Mouse (Mus musculus) midbrain, embryonic 14.5 days (tissue): ENCODE measurements around the gene Mark3. TPM values are rescaled to one million over a fixed set of nuclear protein-coding genes. Genes with fewer than 3 reads are reported as not detected.
A peak's percentile ranks its signal among the peaks of the same experiment; 100 is the strongest.

Experiments used
- ATAC-seq: fragments of 200-750 bp; cut with Nextera tagmentation; 2 replicates; pipeline ENCODE4 v1.8.0; 2017; ENCODE audit warnings: moderate number of reproducible peaks, moderate library complexity; ENCODE audit not compliant: low FRiP score, low TSS enrichment
- DNase-seq: peaks from one replicate; pipeline ENCODE4 v3.0.0-alpha.2; 2015
- H3K27ac ChIP-seq: fragments of 300-500 bp; sonication (generic); replicated peaks from 2 replicates; pipeline ENCODE4 v1.5.1; 2014; ENCODE audit warnings: mild to moderate bottlenecking, low read depth, low read length, moderate library complexity
- H3K27me3 ChIP-seq: fragments of 300-500 bp; sonication (generic); 2 replicates; pipeline ENCODE4 v1.6.1; 2014; ENCODE audit warnings: low read length, control low read depth, mixed read lengths; ENCODE audit not compliant: control insufficient read depth, insufficient read depth
- H3K36me3 ChIP-seq: fragments of 300-500 bp; sonication (generic); 2 replicates; pipeline ENCODE4 v1.6.1; 2014; ENCODE audit warnings: low read length, control low read depth; ENCODE audit not compliant: control insufficient read depth, insufficient read depth
- H3K4me1 ChIP-seq: fragments of 300-500 bp; sonication (generic); 2 replicates; pipeline ENCODE4 v1.6.1; 2014; ENCODE audit warnings: mild to moderate bottlenecking, antibody characterized with exemption, low read length, control low read depth; ENCODE audit not compliant: control insufficient read depth, insufficient read depth
- H3K4me2 ChIP-seq: fragments of 300-500 bp; sonication (generic); 2 replicates; pipeline ENCODE4 v1.6.1; 2014; ENCODE audit warnings: mild to moderate bottlenecking, low read length, moderate library complexity
- H3K4me3 ChIP-seq: fragments of 300-500 bp; sonication (generic); replicated peaks from 2 replicates; pipeline ENCODE4 v1.5.1; 2014; ENCODE audit warnings: low read depth, low read length
- H3K9ac ChIP-seq: fragments of 300-500 bp; sonication (generic); replicated peaks from 2 replicates; pipeline ENCODE4 v1.6.1; 2014; ENCODE audit warnings: mild to moderate bottlenecking, low read length, moderate library complexity
- H3K9me3 ChIP-seq: fragments of 300-500 bp; sonication (generic); 2 replicates; pipeline ENCODE4 v1.6.1; 2016; ENCODE audit warnings: low read length, control low read depth, mixed read lengths; ENCODE audit not compliant: control insufficient read depth
- WGBS: fragments of 180-500 bp; shearing (Covaris S2); extraction: QIAGEN DNeasy Blood & Tissue Kit; methylation state at CpG from one replicate; pipeline ENCODE4 v1.1.7; 2014; 5-methylcytosine and 5-hydroxymethylcytosine counted together
- polyA plus RNA-seq: library from polyadenylated mRNA; unstranded; fragments of >200 nt; fragmentation: Nextera tagmentation; extraction: Ambion mirVana; gene quantifications from 2 replicates; pipeline ENCODE4 v1.2.1, GENCODE M21; 2014

The Mark3 gene
- polyA plus RNA-seq, 1 experiment from 2014 or later: 76.7 TPM

GRCm38 (mm10) chr12:111678670-111678933, 104.3 kb downstream of the Mark3 start:
- DNase-seq (no peak), ATAC-seq (no peak)
- Histone ChIP-seq H3K27me3 (no peaks in the 10 kb centered on the region), H3K4me2 (peak overlapping the region; percentile 93), H3K36me3 (0 out of 2 replicates have a peak, but pooled peaks cover 15% of the 10 kb centered on the region), H3K9ac (peak overlapping the region; percentile 65), H3K4me1 (peaks cover 14% of the 10 kb centered on the region), H3K9me3 (no peaks in the 10 kb centered on the region), H3K4me3 (peak overlapping the region; percentile 90), H3K27ac (no peak overlapping the region)
- 9% methylated on average over 13 of the region's 13 CpGs for WGBS

DNA sequence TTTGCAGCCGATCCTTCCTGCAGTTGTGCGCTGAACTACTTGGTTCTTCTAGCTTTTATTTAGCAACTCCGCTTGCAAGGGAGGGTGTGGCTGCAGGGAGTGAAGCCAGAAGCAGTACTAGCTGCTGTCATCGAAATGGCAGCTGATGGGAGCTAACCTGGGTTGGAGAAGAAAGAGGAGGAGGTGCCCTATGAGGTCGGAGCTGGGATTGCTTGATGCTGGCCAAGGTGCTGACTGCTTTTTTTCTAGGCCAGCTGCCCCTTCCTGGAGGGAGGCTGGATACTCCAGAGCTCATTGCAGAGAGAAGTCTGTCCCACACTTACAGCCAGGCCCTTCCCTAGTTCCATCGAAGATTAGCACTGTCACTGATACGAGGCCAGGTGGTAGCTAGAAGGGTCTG, 104.7 kb downstream of the Mark3 start:
- Histone ChIP-seq H3K9me3 (no peaks in the 10 kb centered on the region), H3K4me1 (peaks cover 14% of the 10 kb centered on the region), H3K4me2 (peak overlapping the region; percentile 93), H3K36me3 (0 out of 2 replicates have a peak, but pooled peaks cover 15% of the 10 kb centered on the region), H3K4me3 (peak overlapping the region; percentile 90), H3K9ac (peak overlapping the region; percentile 65; the same call in 1 of the 2 replicates), H3K27me3 (no peaks in the 10 kb centered on the region), H3K27ac (no peak overlapping the region)
- ATAC-seq: no peak
- no peak for DNase-seq
- 58% methylated on average over 7 of the region's 7 CpGs for WGBS

- Histone ChIP-seq H3K9ac (no peak overlapping the region), H3K9me3 (no peaks in the 10 kb centered on the region), H3K36me3 (0 out of 2 replicates have a peak, but pooled peaks cover 15% of the 10 kb centered on the region), H3K27ac (no peak overlapping the region), H3K27me3 (no peaks in the 10 kb centered on the region), H3K4me2 (no peak overlapping the region), H3K4me3 (no peak overlapping the region), H3K4me1 (peaks cover 14% of the 10 kb centered on the region)
- DNase-seq (no peak), ATAC-seq (no peak)
- WGBS: 94% methylated on average over 13 of the region's 13 CpGs
These were observed 106.3 kb downstream of the Mark3 start for GRCm38 (mm10) chr12:111680661-111681060.

- H3K4me3 ChIP-seq: no peak overlapping the region
- 0 out of 2 replicates have a peak, but pooled peaks cover 15% of the 10 kb centered on the region for H3K36me3 ChIP-seq
- 82% methylated on average over 8 of the region's 8 CpGs for WGBS
- no peak overlapping the region for H3K4me2 ChIP-seq
- no peak overlapping the region for H3K9ac ChIP-seq
- ATAC-seq: no peak
- no peaks in the 10 kb centered on the region for H3K9me3 ChIP-seq
- H3K4me1 ChIP-seq: peaks cover 14% of the 10 kb centered on the region
- no peak for DNase-seq
- H3K27ac ChIP-seq: no peak overlapping the region
- no peaks in the 10 kb centered on the region for H3K27me3 ChIP-seq
These were observed 107.0 kb downstream of the Mark3 start for GRCm38 (mm10) chr12:111681305-111681704.

- H3K9me3 ChIP-seq: no peaks in the 10 kb centered on the region
- no peak for ATAC-seq
- no peak for DNase-seq
- 79% methylated on average over 5 of the region's 5 CpGs for WGBS
- H3K27me3 ChIP-seq: no peaks in the 10 kb centered on the region
- H3K4me1 ChIP-seq: peaks cover 17% of the 10 kb centered on the region
- H3K4me2 ChIP-seq: no peak overlapping the region
- H3K36me3 ChIP-seq: 0 out of 2 replicates have a peak, but pooled peaks cover 15% of the 10 kb centered on the region
- H3K4me3 ChIP-seq: no peak overlapping the region
- no peak overlapping the region for H3K27ac ChIP-seq
- no peak overlapping the region for H3K9ac ChIP-seq
These were observed 107.7 kb downstream of the Mark3 start for GRCm38 (mm10) chr12:111682003-111682402.

- no peak for DNase-seq
- Histone ChIP-seq H3K4me1 (peaks cover 20% of the 10 kb centered on the region), H3K9me3 (no peaks in the 10 kb centered on the region), H3K36me3 (0 out of 2 replicates have a peak, but pooled peaks cover 15% of the 10 kb centered on the region), H3K27me3 (no peaks in the 10 kb centered on the region), H3K4me3 (no peak overlapping the region), H3K9ac (no peak overlapping the region), H3K4me2 (no peak overlapping the region), H3K27ac (no peak overlapping the region)
- 72% methylated on average over 5 of the region's 5 CpGs for WGBS
- ATAC-seq: no peak
These were observed 108.5 kb downstream of the Mark3 start for GRCm38 (mm10) chr12:111682806-111683205.

GRCm38 (mm10) chr12:111686390-111686789, 112.1 kb downstream of the Mark3 start:
- Histone ChIP-seq H3K36me3 (0 out of 2 replicates have a peak, but pooled peaks cover 9% of the 10 kb centered on the region), H3K4me3 (no peak overlapping the region), H3K4me2 (no peak overlapping the region), H3K9ac (no peak overlapping the region), H3K9me3 (no peaks in the 10 kb centered on the region), H3K27ac (peak overlapping the region; percentile 86), H3K4me1 (peaks cover 27% of the 10 kb centered on the region), H3K27me3 (no peaks in the 10 kb centered on the region)
- WGBS: 87% methylated on average over 4 of the region's 4 CpGs
- ATAC-seq (no peak), DNase-seq (no peak)

- ATAC-seq (peak; percentile 74), DNase-seq (peak; percentile 76)
- 11% methylated on average over 14 of the region's 14 CpGs for WGBS
- no peaks in the 10 kb centered on the region for H3K27me3 ChIP-seq
- H3K4me2 ChIP-seq: peak overlapping the region; percentile 4
- H3K4me1 ChIP-seq: peaks cover 35% of the 10 kb centered on the region
- peak overlapping the region; percentile 86 for H3K27ac ChIP-seq
- H3K9ac ChIP-seq: peak overlapping the region; percentile 36; the same call in 1 of the 2 replicates
- H3K4me3 ChIP-seq: no peak overlapping the region
- 0 out of 2 replicates have a peak, but pooled peaks cover 5% of the 10 kb centered on the region for H3K36me3 ChIP-seq
- no peaks in the 10 kb centered on the region for H3K9me3 ChIP-seq
These were observed 113.2 kb downstream of the Mark3 start for GRCm38 (mm10) chr12:111687350-111688068.

- Histone ChIP-seq H3K36me3 (0 out of 2 replicates have a peak, but pooled peaks cover under 1% of the 10 kb centered on the region), H3K4me1 (peaks cover 41% of the 10 kb centered on the region), H3K9me3 (no peaks in the 10 kb centered on the region), H3K9ac (no peak overlapping the region), H3K4me2 (peak overlapping the region; percentile 4), H3K4me3 (no peak overlapping the region), H3K27me3 (no peaks in the 10 kb centered on the region), H3K27ac (peak overlapping the region; percentile 86)
- DNase-seq (peak; percentile 29), ATAC-seq (peak; percentile 13; the same call in 1 of the 2 replicates)
- 8% methylated on average over 2 of the region's 2 CpGs for WGBS
These were observed 113.7 kb downstream of the Mark3 start for GRCm38 (mm10) chr12:111688069-111688428.
